Mouse (Mus musculus): ENCODE measurements at regions not wholly inside any gene's neighbourhood (a gene's known extent, or its start where the extent isn't known, plus 50 kb on each side); places are given as distances from the start of the nearest gene placed in this dataset.

DNA sequence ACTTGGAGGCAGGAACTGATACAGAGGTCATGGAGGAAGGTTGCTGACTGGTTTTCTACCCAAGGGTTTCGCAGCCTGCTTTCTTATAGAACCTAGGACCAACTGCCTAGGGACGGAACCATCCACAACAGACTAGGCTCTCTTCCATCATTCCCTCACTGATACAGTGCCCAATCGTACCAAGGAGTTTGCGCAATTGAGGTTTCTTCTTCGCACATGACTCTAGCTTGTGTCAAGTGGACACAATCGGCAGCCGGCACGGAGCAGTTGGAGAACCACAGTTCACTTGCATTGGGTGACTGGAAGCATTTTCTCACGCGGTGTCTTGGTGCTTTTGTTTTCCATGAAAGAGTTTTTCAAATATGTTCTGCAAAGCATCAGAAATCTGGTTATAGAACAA lies 149.1 kb upstream of the Dyrk2 start:
- DNase-seq (ENCODE audit: low spot score in 2 of 2): no peak

GRCm38 (mm10) chr10:119018490-119018889 lies 148.5 kb upstream of the Dyrk2 start:
- DNase-seq (ENCODE audit: low spot score in 2 of 2): no peak

GRCm38 (mm10) chr10:119016104-119016503 lies 146.1 kb upstream of the Dyrk2 start:
- no peak for DNase-seq (ENCODE audit: low spot score in 2 of 2)

GRCm38 (mm10) chr10:119015311-119016055 lies 145.5 kb upstream of the Dyrk2 start:
- no peak for DNase-seq (ENCODE audit: low spot score in 2 of 2)

- no peak for DNase-seq (ENCODE audit: low spot score in 2 of 2)
These were observed 144.7 kb upstream of the Dyrk2 start for GRCm38 (mm10) chr10:119014731-119015130.

- DNase-seq (ENCODE audit: low spot score in 2 of 2): no peak
These were observed 143.7 kb upstream of the Dyrk2 start for GRCm38 (mm10) chr10:119013758-119014157.

DNA sequence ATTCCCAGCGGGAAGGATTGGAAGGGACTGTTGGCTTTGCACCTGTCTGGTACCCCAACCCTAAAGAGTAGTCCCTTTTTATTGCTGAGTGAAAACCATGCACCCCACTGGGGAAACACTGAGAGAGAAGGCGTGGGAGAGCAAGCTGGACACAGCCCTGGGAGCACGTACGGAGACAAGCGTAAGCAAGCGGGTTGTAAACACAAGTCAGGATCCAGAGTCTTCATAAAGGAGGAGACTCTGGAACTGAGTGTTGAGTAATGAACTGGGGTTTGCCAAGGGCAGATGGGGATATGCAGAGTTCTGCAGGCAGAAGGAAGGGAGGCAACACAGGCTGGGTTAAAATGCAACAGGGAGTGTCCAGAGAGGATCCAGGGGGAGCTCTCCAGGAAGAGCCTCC lies 141.5 kb upstream of the Dyrk2 start:
- no peak for DNase-seq (ENCODE audit: low spot score in 2 of 2)

DNA sequence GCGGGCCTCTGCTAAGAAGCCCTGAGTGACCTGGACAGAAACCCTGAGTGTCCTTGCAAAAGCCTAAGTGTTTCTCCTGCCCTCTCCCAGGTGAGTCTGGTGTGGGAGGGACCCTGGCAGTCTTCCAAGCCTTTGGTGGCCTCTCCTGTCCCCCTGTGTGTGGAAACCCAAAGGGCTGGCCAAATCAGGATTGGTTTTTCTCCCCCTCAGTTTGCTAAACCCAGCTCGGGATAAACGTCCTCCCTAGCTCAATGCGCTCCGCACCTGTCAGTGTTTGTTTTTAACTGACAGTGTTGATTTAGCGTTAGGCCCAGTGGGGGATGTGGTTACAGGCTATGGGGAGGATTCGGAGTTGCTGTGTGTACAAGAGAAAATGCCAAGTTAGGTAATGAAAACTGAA lies 140.9 kb upstream of the Dyrk2 start:
- DNase-seq (ENCODE audit: low spot score in 2 of 2): no peak

GRCm38 (mm10) chr10:119006866-119007575 lies 137.0 kb upstream of the Dyrk2 start:
- no peak for DNase-seq (ENCODE audit: low spot score in 2 of 2)

DNA sequence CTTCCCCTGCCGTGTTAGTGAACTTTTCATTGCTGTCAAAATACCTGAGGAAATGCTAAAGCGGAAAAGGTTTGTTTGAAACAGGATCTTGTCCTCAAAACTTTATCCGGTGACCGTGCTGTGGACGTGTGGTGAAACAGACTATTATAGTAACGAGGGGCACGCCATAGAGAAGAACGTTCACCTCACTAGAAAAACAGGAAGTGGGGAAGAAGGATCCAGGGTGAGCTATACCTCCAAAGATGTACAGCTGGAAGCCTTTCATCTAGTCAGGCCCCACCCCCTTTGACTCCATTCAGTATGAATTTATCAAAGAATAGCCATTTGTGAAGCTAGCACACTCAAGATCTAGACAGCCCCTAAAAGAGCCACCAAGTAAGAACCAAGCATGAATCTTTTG lies 135.5 kb upstream of the Dyrk2 start:
- DNase-seq (ENCODE audit: low spot score in 2 of 2): no peak

DNA sequence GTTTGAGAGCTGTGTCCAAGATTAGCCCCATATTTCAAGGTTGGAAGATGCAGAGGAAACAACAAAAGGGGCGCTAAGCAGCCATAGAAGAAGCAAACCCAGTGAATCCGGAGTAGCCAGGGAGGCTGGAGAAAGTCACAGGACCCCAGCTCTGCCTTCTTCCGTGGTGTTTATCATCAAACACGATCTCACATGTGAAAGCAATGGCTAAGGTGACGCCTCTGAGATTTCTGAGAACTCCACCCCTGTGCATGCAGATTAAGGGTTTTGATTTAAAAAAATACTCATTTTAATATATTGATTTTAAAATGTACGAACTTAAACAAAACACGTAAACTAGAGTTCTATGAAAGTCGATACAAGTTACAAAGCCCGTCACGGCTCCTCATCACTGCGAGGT lies 134.4 kb upstream of the Dyrk2 start:
- no peak for DNase-seq (ENCODE audit: low spot score in 2 of 2)

GRCm38 (mm10) chr10:119003839-119004238 lies 133.8 kb upstream of the Dyrk2 start:
- no peak for DNase-seq (ENCODE audit: low spot score in 2 of 2)

GRCm38 (mm10) chr10:119003042-119003441 lies 133.0 kb upstream of the Dyrk2 start:
- no peak for DNase-seq (ENCODE audit: low spot score in 2 of 2)

- no peak for DNase-seq (ENCODE audit: low spot score in 2 of 2)
These were observed 131.9 kb upstream of the Dyrk2 start for GRCm38 (mm10) chr10:119001895-119002294.

- no peak for DNase-seq (ENCODE audit: low spot score in 2 of 2)
These were observed 131.2 kb upstream of the Dyrk2 start for GRCm38 (mm10) chr10:119001000-119001780.

GRCm38 (mm10) chr10:118998966-118999365 lies 129.0 kb upstream of the Dyrk2 start:
- DNase-seq (ENCODE audit: low spot score in 2 of 2): no peak

GRCm38 (mm10) chr10:118997034-118997433 lies 127.0 kb upstream of the Dyrk2 start:
- DNase-seq (ENCODE audit: low spot score in 2 of 2): no peak

- no peak for DNase-seq (ENCODE audit: low spot score in 2 of 2)
These were observed 124.0 kb upstream of the Dyrk2 start for GRCm38 (mm10) chr10:118993819-118994574.

DNA sequence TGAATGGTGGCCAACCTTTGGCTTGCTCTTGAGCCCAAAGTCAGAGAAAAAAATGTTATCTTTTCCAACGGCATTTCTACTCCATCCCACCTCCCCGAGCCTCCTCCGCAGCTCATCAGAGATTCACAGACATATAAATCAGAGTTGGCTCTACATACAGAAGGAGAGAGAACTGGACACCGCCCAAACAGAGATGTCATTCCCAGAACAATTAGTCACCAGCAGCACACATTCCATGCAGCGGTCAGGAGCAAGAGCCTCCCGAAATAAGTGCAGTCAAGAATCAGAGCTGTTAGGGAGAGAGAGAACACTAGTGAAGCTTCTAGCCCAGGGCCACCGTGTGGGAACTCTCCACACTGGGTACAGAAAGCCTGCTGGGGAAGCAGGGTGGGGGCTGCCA lies 121.2 kb upstream of the Dyrk2 start:
- DNase-seq (ENCODE audit: low spot score in 2 of 2): no peak

GRCm38 (mm10) chr10:118990500-118990899 lies 120.5 kb upstream of the Dyrk2 start:
- DNase-seq (ENCODE audit: low spot score in 2 of 2): no peak

DNA sequence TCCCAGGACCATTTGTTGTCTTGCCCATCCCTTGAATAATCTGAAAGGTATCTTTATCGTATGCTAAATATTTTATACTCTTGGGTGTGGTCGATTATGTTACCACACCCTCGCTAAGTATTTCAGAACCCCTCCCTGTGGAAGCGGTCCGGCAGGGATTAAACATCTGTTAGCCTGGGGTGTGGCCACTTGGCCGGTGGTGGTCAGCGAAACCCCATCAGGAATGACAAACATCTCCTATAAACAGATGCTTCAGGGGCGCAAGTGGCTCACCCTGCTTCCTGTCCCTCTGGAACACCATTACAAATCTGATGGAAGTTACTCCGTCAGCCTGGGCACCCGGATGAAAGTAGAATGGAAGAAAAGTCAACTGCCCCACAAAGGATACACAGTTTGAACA lies 119.8 kb upstream of the Dyrk2 start:
- no peak for DNase-seq (ENCODE audit: low spot score in 2 of 2)

All from layer of hippocampus, postnatal 10 days (tissue).